Mouse (Mus musculus) CH12.LX (cell line): ENCODE measurements around the gene Pitx2. TPM values are rescaled to one million over a fixed set of nuclear protein-coding genes. Genes with fewer than 3 reads are reported as not detected.

ENCODE experiments used
- DNase-seq: peaks from one replicate; pipeline ENCODE4 v3.0.0-alpha.2; 2013; ENCODE audit errors: extremely low read depth
- H3K27ac ChIP-seq: 2 replicates; pipeline ENCODE4 v1.5.1; 2012; ENCODE audit warnings: low read depth, mild to moderate bottlenecking, control low read depth, moderate library complexity; ENCODE audit not compliant: insufficient read depth
- H3K27me3 ChIP-seq: replicated peaks from 2 replicates; pipeline ENCODE3; 2012; ENCODE audit warnings: inconsistent platforms
- H3K36me3 ChIP-seq, 2 experiments: replicated peaks in 1 of 2; 2 replicates each; pipeline versions ENCODE3 to v1.6.1; 2012; ENCODE audit warnings: inconsistent platforms in 1 of 2, low read length in 1 of 2, mild to moderate bottlenecking in 1 of 2, mixed read lengths in 1 of 2, moderate library complexity in 1 of 2; ENCODE audit not compliant: control insufficient read depth in 1 of 2, insufficient read depth in 1 of 2
- H3K4me1 ChIP-seq, 2 experiments: 2 replicates each; pipeline ENCODE4 v1.6.1; 2012; ENCODE audit warnings: inconsistent platforms in 1 of 2, moderate library complexity in 1 of 2; ENCODE audit not compliant: insufficient read depth in 2 of 2, control insufficient read depth in 1 of 2
- H3K4me2 ChIP-seq: 2 replicates; pipeline ENCODE4 v1.6.1; 2012; ENCODE audit warnings: low read depth, mild to moderate bottlenecking, control low read depth; ENCODE audit not compliant: poor library complexity, insufficient read depth, severe bottlenecking
- H3K4me3 ChIP-seq, 3 experiments: fragments of 150-350 bp in 1 of 3; sonication (generic) in 1 of 3; replicated peaks in 1 of 3; 2 replicates each; pipeline versions ENCODE3 to v1.5.1; 2011 to 2012; ENCODE audit warnings: low read depth in 2 of 3, low read length in 2 of 3, mild to moderate bottlenecking in 2 of 3, moderate library complexity in 2 of 3, control low read depth in 1 of 3, improper control_type of control experiment in 1 of 3, inconsistent platforms in 1 of 3, mixed read lengths in 1 of 3; ENCODE audit not compliant: poor library complexity in 1 of 3
- H3K79me2 ChIP-seq: replicated peaks from 2 replicates; pipeline ENCODE4 v1.6.1; 2012; ENCODE audit warnings: mild to moderate bottlenecking, moderate library complexity; ENCODE audit not compliant: control insufficient read depth, poor library complexity, insufficient read depth, severe bottlenecking; ENCODE audit errors: extremely low read depth
- H3K9ac ChIP-seq: 2 replicates; pipeline ENCODE4 v1.6.1; 2012; ENCODE audit warnings: low read depth, mild to moderate bottlenecking, control low read depth, moderate library complexity; ENCODE audit not compliant: insufficient read depth
- H3K9me3 ChIP-seq: replicated peaks from 2 replicates; pipeline ENCODE3; 2012; ENCODE audit warnings: low read length, inconsistent platforms, mixed read lengths
- CHD1 ChIP-seq: IDR thresholded peaks from 2 replicates; pipeline ENCODE4 v1.6.1; 2012; ENCODE audit warnings: low read depth, low read length, improper control_type of control experiment, inconsistent platforms
- ELF1 ChIP-seq: IDR thresholded peaks from 2 replicates; pipeline ENCODE4 v1.6.1; 2014; ENCODE audit warnings: low read depth, mild to moderate bottlenecking, inconsistent platforms, low read length, improper control_type of control experiment
- EP300 ChIP-seq: IDR thresholded peaks from 2 replicates; pipeline ENCODE4 v1.6.1; 2011; ENCODE audit warnings: low read length, improper control_type of control experiment
- HCFC1 ChIP-seq: IDR thresholded peaks from 2 replicates; pipeline ENCODE4 v1.6.1; 2012; ENCODE audit warnings: low read depth, mild to moderate bottlenecking, inconsistent platforms, low read length, improper control_type of control experiment
- JUND ChIP-seq: conservative IDR thresholded peaks from 2 replicates; pipeline ENCODE4 v1.6.1; 2011; ENCODE audit warnings: low read depth, low read length, improper control_type of control experiment
- MAX ChIP-seq: IDR thresholded peaks from 2 replicates; pipeline ENCODE4 v1.6.1; 2011; ENCODE audit warnings: low read length, improper control_type of control experiment
- MAZ ChIP-seq: IDR thresholded peaks from 2 replicates; pipeline ENCODE4 v1.6.1; 2012; ENCODE audit warnings: low read depth, mild to moderate bottlenecking, inconsistent platforms, low read length, improper control_type of control experiment, moderate library complexity
- MXI1 ChIP-seq: IDR thresholded peaks from 2 replicates; pipeline ENCODE4 v1.6.1; 2011; ENCODE audit warnings: mild to moderate bottlenecking, low read depth, low read length, improper control_type of control experiment
- MYC ChIP-seq: IDR thresholded peaks from 2 replicates; pipeline ENCODE4 v1.6.1; 2011; ENCODE audit warnings: low read depth, mild to moderate bottlenecking, improper control_type of control experiment, low read length
- NRF1 ChIP-seq: IDR thresholded peaks from 2 replicates; pipeline ENCODE4 v1.6.1; 2014; ENCODE audit warnings: low read depth, mild to moderate bottlenecking, inconsistent platforms, low read length, improper control_type of control experiment, moderate library complexity
- POLR2A ChIP-seq: IDR thresholded peaks from 2 replicates; pipeline ENCODE4 v1.6.1; 2011; ENCODE audit warnings: low read depth, mild to moderate bottlenecking, improper control_type of control experiment, low read length
- RAD21 ChIP-seq: IDR thresholded peaks from 2 replicates; pipeline ENCODE4 v1.6.1; 2011; ENCODE audit warnings: low read depth, mild to moderate bottlenecking, low read length, improper control_type of control experiment, moderate library complexity
- RCOR1 ChIP-seq: conservative IDR thresholded peaks from 2 replicates; pipeline ENCODE4 v1.6.1; 2012; ENCODE audit warnings: low read depth, mild to moderate bottlenecking, inconsistent platforms, low read length, improper control_type of control experiment
- SIN3A ChIP-seq: IDR thresholded peaks from 2 replicates; pipeline ENCODE4 v1.6.1; 2012; ENCODE audit warnings: low read length, improper control_type of control experiment, inconsistent platforms
- SMC3 ChIP-seq: IDR thresholded peaks from 2 replicates; pipeline ENCODE4 v1.6.1; 2011; ENCODE audit warnings: low read depth, low read length, improper control_type of control experiment
- TBP ChIP-seq: conservative IDR thresholded peaks from 2 replicates; pipeline ENCODE4 v1.6.1; 2011; ENCODE audit warnings: low read depth, low read length, improper control_type of control experiment
- ZNF384 ChIP-seq: IDR thresholded peaks from 2 replicates; pipeline ENCODE4 v1.6.1; 2012; ENCODE audit warnings: low read depth, low read length, improper control_type of control experiment, inconsistent platforms
- dilution Hi-C: fragments of 300-500 bp; cut with MboI; formaldehyde crosslinking; loops from 2 replicates; pipeline ENCODE4 v1.14.3; 2020; ENCODE audit warnings: low sequenced_read_pairs; ENCODE audit not compliant: extremely low pct_unique_long_range_greater_than_20kb, extremely low pct_ligation_motif_present
- in situ Hi-C: fragments of 300-500 bp; cut with MboI; formaldehyde crosslinking; loops from 3 replicates; pipeline ENCODE4 v1.14.3; 2019; ENCODE audit warnings: low sequenced_read_pairs, low pct_ligation_motif_present, low pct_unique_long_range_greater_than_20kb, mixed read lengths
- polyA plus RNA-seq: library from polyadenylated mRNA; unstranded; fragments of >175 nt; gene quantifications from 2 replicates; pipeline ENCODE4 v1.2.1, GENCODE M21; 2012; ENCODE audit warnings: low read depth; ENCODE audit not compliant: insufficient read length
- total RNA-seq, 2 experiments: library from RNA; depleted of rRNA; stranded (reverse); fragments of 300-350 nt in 1 of 2; fragments of >200 nt in 1 of 2; gene quantifications; 2 replicates each; pipeline ENCODE4 v1.2.3; 2012 to 2014

The Pitx2 gene
- total and polyA plus RNA-seq, 3 experiments, result not detected

GRCm38 (mm10) chr3:129212807-129213206 is 13.1 kb downstream of the Pitx2 start:
- Histone ChIP-seq H3K9me3 (peaks cover 68% of the 10 kb centered on the region), H3K4me1 (no peaks in the 10 kb centered on the region), H3K27me3 (no peaks in the 10 kb centered on the region), H3K36me3 (no peaks in the 10 kb centered on the region), H3K27ac (no peak overlapping the region), H3K79me2 (no peaks in the 10 kb centered on the region), H3K4me2 (no peak overlapping the region), H3K4me3 (no peak overlapping the region), H3K9ac (no peak overlapping the region)
- TF ChIP-seq MYC, result no peak
- no peak for TF ChIP-seq NRF1
- TF ChIP-seq MXI1, result no peak
- TF ChIP-seq CHD1, result no peak
- TF ChIP-seq RAD21, result no peak
- TF ChIP-seq JUND, result no peak
- no peak for TF ChIP-seq EP300
- no peak for TF ChIP-seq SMC3
- no peak for TF ChIP-seq HCFC1
- no peak for TF ChIP-seq MAX
- no peak for TF ChIP-seq MAZ
- TF ChIP-seq ELF1, result no peak
- in situ Hi-C loops (no loop called here), dilution Hi-C loops (no loop called here)
- no peak for DNase-seq

- Histone ChIP-seq H3K4me1 (no peaks in the 10 kb centered on the region), H3K27me3 (no peaks in the 10 kb centered on the region)
- dilution Hi-C loops, result no loop called here
- no peak for TF ChIP-seq ZNF384
- TF ChIP-seq CHD1, result no peak
- no peak for TF ChIP-seq TBP
- no peak for TF ChIP-seq SIN3A
- no peak for TF ChIP-seq ELF1
- no peak for TF ChIP-seq POLR2A
- no peak for TF ChIP-seq SMC3
- no peak for TF ChIP-seq RCOR1
- TF ChIP-seq, all 38 proteins: peak for 0
- Histone ChIP-seq H3K9me3 (peaks cover 69% of the 10 kb centered on the region), H3K36me3 (no peaks in the 10 kb centered on the region), H3K4me2 (no peak overlapping the region), H3K4me3 (no peak overlapping the region), H3K27ac (no peak overlapping the region), H3K79me2 (no peaks in the 10 kb centered on the region), H3K9ac (no peak overlapping the region)
- no peak for DNase-seq
- in situ Hi-C loops, result no loop called here
Measured at GRCm38 (mm10) chr3:129213633-129214145, 14.0 kb downstream of the Pitx2 start.
